Mouse (Mus musculus) forelimb bud, embryonic 11.5 days (tissue): ENCODE results near the gene Olfr594.
"Not testable (repeated sequence)": the region's sequence is repeated elsewhere in the genome, so short reads cannot be mapped to it uniquely, and the experiment has no call there.

Experiments used
- DNase-seq: peaks from one replicate; pipeline ENCODE4 v3.0.0-alpha.2; 2012; ENCODE audit warnings: low read depth, low spot score

The Olfr594 gene

DNA sequence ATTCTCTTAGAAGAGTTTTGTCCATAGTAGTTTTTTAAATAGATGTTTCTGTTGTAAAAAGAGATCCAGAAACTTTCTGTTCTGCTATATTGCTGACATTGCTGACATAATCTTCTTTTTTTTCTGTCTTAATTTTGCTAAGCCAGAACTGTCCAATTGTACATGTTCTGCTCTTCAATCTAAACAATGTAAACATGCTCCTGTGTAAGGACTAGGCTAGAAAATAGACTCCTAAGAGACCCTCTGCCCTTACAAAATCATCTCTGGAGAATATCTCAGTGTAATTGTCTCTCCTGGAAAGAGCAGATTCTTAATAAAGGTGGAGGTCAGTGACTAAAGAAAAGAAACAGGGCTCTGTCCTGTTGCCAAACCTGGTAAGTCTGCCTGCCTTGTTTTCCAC, at the start of gene Olfr594:
Olfr594 (plus strand) TSS at position 301 of the 400 bp plus-strand sequence.
- no peak for DNase-seq

DNA sequence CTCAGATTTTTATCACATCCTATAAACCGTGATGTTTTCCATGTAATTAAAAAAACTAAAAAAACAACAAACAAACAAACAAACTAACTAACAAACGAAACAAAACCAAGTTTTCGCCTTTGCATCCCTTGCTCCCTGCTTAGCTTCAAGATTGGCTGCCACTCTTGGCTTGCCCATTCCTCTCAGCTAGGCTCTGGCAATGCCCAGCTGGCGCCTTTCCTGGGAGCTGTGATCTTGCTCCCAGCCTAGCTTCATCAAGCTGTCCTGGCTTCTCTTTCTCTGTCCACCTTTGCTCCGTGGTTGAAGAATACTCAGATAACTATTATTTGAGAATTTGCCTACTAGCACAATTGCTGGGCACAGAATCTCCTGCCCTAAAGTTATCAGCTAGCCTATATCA, 47.1 kb upstream of the Olfr594 start:
- DNase-seq: no peak

DNA sequence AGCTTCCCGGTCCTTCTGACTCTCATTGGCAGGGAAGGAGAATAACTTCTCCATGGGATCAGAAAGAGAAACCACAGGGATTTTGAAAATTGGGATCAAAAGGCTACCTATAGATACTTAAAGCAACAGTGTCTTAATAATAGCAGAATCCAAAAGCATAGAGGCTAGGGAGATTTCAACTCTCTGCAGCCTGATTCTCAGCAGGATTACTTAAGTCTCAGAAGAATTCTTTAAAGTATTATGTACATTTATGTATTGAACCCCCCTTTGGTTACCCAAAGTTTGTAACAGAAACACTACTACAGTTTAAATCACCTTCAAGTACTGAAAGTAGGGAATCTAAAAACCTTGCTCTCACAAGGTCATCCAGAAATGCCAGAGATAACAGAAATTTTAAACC, 38.6 kb upstream of the Olfr594 start, which contains the start of gene Olfr591:
Olfr591 (minus strand) TSS at position 101 of the 400 bp plus-strand sequence.
- DNase-seq: no peak

DNA sequence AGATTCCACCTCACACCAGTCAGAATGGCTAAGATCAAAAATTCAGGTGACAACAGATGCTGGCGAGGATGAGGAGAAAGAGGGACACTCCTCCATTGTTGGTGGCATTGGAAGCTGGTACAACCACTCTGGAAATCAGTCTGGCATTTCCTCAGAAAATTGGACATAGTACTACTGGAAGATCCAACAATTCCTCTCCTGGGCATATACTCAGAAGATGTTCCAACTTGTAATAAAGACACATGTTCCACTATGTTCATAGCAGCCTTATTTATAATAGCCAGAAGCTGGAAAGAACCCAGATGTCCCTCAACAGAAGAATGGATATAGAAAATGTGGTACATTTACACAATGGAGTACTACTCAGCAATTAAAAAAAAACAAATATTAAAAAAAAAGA, 32.3 kb upstream of the Olfr594 start, which contains the start of gene Olfr592:
Olfr592 (plus strand) TSS at position 301 of the 400 bp plus-strand sequence.
- not testable (repeated sequence) for DNase-seq

DNA sequence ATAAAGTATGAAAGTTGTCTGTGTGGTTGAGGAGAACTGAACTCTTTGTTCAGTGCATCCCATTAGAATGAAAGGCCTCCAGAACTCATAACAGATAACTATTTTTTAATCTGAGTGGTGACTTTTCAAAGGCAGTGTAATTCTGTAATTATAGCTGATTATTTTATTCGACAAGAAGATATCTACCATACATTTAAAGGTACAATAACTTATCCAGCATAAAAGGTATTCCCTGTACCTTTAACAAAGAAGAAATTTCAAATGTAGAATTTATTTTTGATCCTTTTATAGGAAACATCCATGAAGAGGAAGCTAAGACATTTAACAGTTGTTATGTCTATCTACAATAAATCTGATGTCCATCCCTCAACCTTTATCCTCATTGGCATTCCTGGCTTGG, 5.2 kb upstream of the Olfr594 start, which contains the start of gene Olfr593:
Olfr593 (plus strand) TSS at position 301 of the 400 bp plus-strand sequence.
- no peak for DNase-seq

DNA sequence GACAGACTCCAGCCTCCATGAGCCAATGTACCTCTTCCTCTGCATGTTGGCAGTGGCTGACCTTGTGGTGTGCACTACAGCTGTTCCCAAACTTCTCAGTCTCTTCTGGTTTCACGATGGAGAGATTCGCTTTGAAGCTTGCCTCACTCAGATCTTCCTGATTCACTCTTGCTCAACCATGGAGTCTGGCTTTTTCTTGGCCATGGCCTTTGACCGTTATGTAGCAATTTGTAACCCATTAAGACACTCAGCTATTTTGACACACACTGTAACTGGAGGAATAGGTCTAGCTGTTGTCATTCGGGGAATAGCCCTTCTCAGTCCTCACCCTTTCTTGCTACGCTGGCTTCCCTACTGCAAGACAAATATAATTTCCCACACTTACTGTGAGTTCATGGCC, 4.7 kb upstream of the Olfr594 start:
- not testable (repeated sequence) for DNase-seq

DNA sequence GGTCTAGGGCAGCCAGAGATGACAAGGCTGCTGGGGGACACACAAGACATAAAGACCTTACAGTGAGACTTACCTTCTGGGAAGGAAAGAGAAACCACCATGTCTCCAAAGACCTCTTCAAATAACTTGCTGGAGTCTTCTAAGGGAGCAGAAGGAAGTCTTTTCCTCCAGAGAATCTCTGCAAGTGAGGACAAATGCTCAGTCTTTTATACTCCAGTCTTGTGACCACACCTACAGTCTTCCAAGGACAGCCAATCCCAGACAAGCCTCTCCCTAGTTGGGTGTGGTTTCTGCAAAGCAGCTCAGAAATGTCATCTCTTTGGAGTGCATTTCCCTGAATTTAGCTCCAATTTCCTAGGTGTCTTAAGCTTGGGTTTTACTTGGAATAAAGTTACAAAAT, 35.6 kb downstream of the Olfr594 start, which contains the start of gene Usp17ld:
Usp17ld (minus strand) TSS at position 101 of the 400 bp plus-strand sequence.
- DNase-seq: not testable (repeated sequence)
